Mouse (Mus musculus): ENCODE data around the gene Ttpal. TPM values are rescaled to one million over a fixed set of nuclear protein-coding genes. Genes with fewer than 3 reads are reported as not detected.
A peak's percentile ranks its signal among the peaks of the same experiment; 100 is the strongest.
"Not testable (repeated sequence)": the region's sequence is repeated elsewhere in the genome, so short reads cannot be mapped to it uniquely, and the experiment has no call there.

Ttpal gene
- total RNA-seq, 2 experiments from 2014 or later: 66.3 to 68.8 TPM

DNA sequence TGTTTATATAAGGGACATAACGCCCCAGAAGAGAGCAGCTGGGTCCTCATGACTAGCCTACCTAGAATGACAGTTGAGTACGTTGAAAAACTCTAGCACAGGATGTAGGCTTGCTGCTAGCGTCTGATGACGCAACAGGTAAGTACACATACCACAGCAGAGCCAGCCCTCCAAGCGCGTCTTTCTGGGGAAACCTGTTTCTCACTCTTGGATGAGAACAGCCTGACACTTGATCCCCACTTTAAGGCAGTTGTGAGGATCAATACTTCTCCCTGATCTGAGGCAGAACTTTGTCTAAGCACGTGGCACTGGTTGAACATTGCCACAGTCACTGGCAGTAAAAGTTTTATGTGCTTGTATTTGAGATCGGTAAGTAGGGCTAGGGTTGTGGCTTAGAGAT lies 18.3 kb downstream of the Ttpal start:
- no peak for DNase-seq (ENCODE audit: low spot score in 2 of 2)

- not testable (repeated sequence) for DNase-seq (ENCODE audit: low spot score in 2 of 2)
Measured at GRCm38 (mm10) chr2:163621401-163621800, 19.3 kb downstream of the Ttpal start.

- DNase-seq (ENCODE audit: low spot score in 2 of 2): no peak
Measured at GRCm38 (mm10) chr2:163631223-163631622, 29.1 kb downstream of the Ttpal start.

GRCm38 (mm10) chr2:163631715-163632114 lies 29.6 kb downstream of the Ttpal start:
- DNase-seq (ENCODE audit: low spot score in 2 of 2): no peak

GRCm38 (mm10) chr2:163634211-163634610 lies 32.1 kb downstream of the Ttpal start:
- DNase-seq (ENCODE audit: low spot score in 2 of 2): no peak

GRCm38 (mm10) chr2:163636057-163636456 lies 33.9 kb downstream of the Ttpal start:
- DNase-seq (ENCODE audit: low spot score in 2 of 2): no peak

- no peak for DNase-seq (ENCODE audit: low spot score in 2 of 2)
Measured at GRCm38 (mm10) chr2:163637655-163638266, 35.6 kb downstream of the Ttpal start.

DNA sequence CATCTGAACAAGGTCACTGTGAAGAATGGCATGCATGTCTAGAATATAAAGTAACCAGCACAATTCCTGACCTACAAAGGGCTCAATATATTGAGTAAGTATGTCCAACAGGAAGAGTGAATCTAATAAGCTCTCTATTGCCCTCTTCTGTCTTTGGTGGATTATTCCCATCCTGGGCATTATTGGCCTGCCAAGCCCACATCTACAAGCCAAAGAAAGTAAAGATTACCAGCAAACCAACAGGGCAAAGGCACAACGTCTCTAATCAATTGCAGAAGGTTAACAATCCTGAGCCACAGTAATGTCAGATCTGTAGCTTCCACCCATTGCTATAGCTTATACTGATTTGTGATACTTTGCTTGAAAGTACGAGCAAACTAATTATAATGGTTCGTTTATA lies 38.4 kb downstream of the Ttpal start:
- no peak for DNase-seq (ENCODE audit: low spot score in 2 of 2)

DNA sequence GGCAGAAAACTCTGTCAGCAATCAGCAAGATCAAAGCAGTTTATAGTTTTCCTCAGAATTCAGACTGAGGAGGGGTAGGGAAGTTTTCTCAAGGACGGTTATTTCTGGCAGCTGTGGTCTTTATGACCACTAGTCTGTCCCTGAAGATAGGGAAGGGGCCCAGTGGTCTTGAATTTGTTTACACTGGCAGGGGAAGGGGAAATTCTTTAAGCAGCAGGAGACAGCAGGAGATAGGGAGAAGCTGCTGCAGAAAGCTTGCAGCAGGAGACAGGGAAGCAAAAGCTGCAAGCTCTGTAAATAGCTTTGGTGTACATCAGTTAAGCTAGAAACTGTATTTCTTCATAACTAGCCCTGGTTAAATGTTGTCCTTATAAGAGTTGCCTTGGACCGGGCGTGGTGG lies 39.6 kb downstream of the Ttpal start:
- DNase-seq (ENCODE audit: low spot score in 2 of 2): no peak

DNA sequence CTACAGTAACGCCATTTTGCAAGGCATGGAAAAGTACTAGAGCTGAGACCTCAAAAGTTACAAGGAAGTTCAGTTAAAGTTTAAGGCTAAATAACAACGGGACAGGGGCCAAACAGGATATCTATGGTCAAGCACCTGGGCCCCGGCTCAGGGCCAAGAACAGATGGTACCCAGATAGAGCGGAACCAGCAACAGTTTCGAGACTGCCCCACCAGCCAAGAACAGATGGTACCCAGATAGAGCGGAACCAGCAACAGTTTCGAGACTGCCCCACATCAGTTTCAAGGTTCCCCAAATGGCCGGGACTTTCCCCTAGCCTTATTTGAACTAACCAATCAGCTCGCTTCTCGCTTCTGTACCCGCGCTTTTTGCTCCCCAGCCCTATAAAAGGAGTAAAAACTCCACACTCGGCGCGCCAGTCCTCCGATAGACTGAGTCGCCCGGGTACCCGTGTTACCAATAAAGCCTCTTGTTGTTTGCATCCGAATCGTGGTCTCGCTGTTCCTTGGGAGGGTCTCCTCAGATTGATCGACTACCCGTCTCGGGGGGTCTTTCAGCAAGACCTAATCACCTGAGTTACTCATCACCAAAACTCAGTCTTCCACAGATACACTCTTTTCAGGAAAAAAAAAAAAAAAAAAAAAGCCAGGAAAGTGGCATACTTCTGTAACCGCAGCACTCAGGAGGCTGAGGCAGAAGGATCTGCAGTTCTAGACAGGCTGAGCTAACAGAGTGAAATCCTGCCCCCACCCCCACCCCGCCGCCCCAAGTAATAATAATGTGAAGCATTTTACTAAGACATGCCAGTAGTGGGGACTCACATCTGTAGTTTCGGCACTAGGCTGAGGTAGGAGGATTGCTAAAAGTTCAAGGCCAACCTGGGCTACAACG lies 40.8 kb downstream of the Ttpal start:
- DNase-seq (ENCODE audit: low spot score in 2 of 2): no peak

DNA sequence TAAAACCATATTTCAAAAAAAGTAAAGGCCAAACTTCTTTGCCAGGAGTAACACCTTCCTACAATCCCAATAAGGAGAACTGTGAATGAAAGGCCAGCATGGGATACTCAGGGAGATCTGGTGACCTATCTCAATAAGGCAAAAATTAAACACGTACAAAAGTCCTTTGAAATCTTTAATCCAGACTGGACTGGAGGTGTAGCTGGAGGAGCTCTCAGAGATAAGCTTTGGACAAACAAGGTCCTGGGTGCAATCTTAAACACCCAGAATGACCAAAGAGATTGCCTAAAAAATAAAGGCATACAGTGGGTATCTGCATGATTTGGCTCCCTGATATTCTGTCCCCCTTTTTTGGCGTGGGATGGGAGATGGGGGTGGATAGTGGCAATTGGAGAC lies 41.5 kb downstream of the Ttpal start:
- no peak for DNase-seq (ENCODE audit: low spot score in 2 of 2)

- DNase-seq (ENCODE audit: low spot score in 2 of 2): no peak
Measured at GRCm38 (mm10) chr2:163644047-163644446, 41.9 kb downstream of the Ttpal start.

GRCm38 (mm10) chr2:163644575-163645385 lies 42.7 kb downstream of the Ttpal start, which contains the start of gene Serinc3:
Gene Serinc3 (minus strand): TSS chr2:163645131.
- peak; percentile 98 for DNase-seq (ENCODE audit: low spot score in 2 of 2)

DNA sequence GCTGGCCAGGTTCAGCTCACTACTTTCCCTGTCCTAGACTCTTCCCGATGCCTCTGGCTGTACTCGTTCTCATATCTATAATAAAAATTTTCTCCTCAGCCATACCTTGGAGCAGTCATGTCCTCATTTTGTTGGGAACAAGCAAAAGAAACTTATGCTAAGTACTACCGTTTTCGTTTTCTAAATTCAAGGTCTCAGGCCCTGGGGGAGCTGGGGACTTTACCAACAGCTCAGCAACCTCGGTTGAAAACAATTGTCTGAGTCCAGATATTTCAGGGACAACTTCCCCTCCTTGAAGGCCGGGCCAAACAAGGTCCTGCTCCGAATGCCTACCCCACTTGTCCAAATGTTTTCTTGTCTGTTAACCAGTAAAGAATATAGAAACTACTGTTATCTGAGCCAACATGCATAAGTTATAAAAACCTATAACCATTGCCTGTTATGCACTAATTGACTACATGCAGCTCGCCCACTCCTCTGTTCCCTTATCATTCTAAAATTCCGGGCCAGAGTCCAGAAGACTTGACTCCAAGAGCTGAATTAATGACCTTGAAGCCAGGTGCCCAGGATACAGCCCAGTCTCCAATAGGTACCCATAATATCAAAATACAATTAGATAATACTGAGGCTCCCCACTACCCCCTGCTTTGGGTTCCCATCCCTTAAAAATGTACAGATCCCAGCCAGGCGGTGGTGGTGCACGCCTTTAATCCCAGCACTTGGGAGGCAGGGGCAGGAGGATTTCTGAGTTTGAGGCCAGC lies 43.8 kb downstream of the Ttpal start:
- no peak for DNase-seq (ENCODE audit: low spot score in 2 of 2)

DNA sequence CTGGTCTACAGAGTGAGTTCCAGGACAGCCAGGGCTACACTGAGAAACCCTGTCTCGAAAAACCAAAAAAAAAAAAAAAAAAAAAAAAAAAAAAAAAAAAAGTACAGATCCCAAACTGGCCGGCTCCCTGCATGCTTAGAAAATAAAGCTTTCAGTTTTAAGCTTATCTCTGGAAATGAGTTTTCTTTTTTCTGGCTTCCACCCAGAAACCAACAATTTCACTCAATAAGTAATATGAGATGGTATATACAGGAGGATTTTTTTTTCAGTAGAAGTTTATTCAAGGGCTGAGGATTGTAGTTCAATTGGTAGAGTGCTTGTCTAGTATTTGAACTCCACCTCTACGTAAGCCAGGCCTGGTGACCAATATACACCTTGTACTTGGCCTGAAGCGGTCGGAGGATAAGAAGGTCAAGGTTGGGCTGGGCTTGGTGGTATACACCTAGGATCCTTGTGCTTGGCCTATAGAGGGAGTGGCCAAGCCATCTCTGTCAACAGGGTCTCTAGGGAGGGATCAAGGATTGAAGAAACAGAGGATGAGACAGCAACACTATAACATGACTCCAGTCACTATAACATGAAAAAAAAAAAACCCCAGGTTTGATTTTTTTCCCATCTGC lies 44.5 kb downstream of the Ttpal start:
- no peak for DNase-seq (ENCODE audit: low spot score in 2 of 2)

DNA sequence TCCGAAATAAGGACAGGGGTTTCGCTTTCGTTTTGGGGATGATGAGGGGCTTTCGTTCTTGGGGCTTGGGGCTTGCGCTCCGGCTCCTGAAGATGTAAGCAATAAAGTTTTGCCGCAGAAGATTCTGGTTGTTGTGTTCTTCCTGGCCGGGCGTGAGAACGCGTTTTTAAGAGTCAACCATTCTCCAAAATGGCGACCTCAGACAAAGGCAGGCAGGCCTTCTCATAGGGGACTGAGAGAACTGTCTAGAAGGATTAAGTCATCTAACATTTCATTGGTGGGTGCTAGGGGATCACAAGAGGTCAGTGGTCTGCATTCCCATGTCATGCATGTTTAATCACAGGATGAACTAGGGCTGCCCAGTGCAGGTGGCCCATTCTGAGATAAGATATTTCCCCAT lies 53.6 kb downstream of the Ttpal start:
- not testable (repeated sequence) for DNase-seq (ENCODE audit: low spot score in 2 of 2)

GRCm38 (mm10) chr2:163657486-163657885 lies 55.4 kb downstream of the Ttpal start:
- DNase-seq (ENCODE audit: low spot score in 2 of 2): no peak

DNA sequence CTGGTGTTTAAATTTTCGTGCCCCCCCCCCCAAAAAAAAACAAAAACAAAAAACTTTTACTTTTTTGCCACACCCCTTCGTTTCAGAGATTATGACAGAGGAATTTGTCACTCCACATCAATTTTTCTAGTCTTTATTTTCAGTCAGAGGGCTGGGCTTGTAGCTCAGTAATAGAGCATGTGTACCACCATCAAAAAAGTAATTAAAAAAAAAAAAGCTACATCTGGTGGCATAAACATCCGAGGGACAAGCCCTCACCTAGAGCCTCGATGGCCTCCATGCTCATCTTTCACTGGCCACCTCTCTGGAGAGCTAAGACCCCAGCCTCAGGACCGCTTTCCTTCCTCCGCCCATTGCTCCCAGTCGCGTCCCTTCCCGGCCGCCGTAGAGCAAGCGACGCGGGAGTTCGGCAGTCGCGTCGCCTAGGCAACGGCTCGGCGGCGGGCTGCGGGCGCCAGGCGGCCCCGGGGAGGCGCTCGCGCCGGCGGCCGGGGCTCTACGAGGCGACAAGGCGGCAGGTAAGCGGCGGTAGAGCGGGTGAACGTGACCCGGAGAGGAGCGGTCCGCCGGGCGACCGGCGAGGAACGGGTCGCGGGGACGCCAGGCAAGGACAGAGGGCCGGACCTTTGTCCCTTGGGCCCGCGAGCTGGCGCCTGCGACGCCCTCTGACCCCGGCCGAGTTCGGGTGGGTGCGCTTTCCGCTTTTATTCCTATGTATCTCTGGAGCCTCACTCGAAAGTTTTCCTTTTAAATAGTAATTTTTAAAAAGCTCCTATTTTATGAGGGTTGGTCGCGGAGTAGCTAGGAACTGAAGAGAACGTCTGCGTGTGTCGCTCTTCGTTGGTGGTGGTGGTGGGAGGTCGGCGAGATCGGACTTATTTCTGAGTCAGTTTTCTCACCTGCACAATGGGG lies 56.1 kb downstream of the Ttpal start, which contains the start of gene Pkig:
Gene Pkig, plus strand, starts transcription at position 412 of the 912 bp plus-strand sequence.
- peak; percentile 87 to 92 for DNase-seq (ENCODE audit: low spot score in 2 of 2)

- DNase-seq (ENCODE audit: low spot score in 2 of 2): no peak
Measured at GRCm38 (mm10) chr2:163658941-163659340, 56.8 kb downstream of the Ttpal start.

Measured in left cerebral cortex, adult 18-20 months (tissue).